Mouse (Mus musculus) adrenal gland, adult 2 months (tissue): Measurements from ENCODE around the gene Mff. TPM values are rescaled to one million over a fixed set of nuclear protein-coding genes. Genes with fewer than 3 reads are reported as not detected.
A peak's percentile ranks its signal among the peaks of the same experiment; 100 is the strongest.

ENCODE experiments used
- DNase-seq: peaks from one replicate; pipeline ENCODE4 v3.0.0; 2021
- long read RNA-seq: library from polyadenylated mRNA; stranded (forward); transcript quantifications from one replicate; pipeline ENCODE4 v2.0.0, GENCODE M21; 2021
- polyA plus RNA-seq: library from polyadenylated mRNA; depleted of rRNA; stranded (reverse); fragments of >200 nt; gene quantifications from 2 replicates; pipeline ENCODE4 v1.2.3, GENCODE M21; 2012; rRNA removed
- total RNA-seq, 2 experiments: library from RNA; stranded (reverse); gene quantifications; 2 replicates each; pipeline ENCODE4 v1.2.3; 2021

The Mff gene
- 100 to 1,000 TPM; 133 to 135 TPM for total RNA-seq
- 242 and 318 TPM in 2 replicates for polyA plus RNA-seq
- long read RNA-seq, transcript Mff-208 (8 exons, 1,645 nt) = major isoform, 21 of 90 reads
- long read RNA-seq, transcript Mff-201 (8 exons, 1,706 nt) = minor isoform, 8 of 90 reads
- long read RNA-seq, transcript Mff-202 (9 exons, 1,894 nt) = minor isoform, 14 of 90 reads
- long read RNA-seq, partial matches to known transcripts = 1 of 90 reads
- long read RNA-seq, other reads (novel, unspliced or antisense) = 46 of 90 reads

- peak; percentile 96 for DNase-seq
These were observed at the start of gene Mff for GRCm38 (mm10) chr1:82724339-82725025. Gene Mff (plus strand): TSS chr1:82724890.

- DNase-seq = no peak
These were observed 38.4 kb upstream of the Mff start for GRCm38 (mm10) chr1:82686328-82686727.

DNA sequence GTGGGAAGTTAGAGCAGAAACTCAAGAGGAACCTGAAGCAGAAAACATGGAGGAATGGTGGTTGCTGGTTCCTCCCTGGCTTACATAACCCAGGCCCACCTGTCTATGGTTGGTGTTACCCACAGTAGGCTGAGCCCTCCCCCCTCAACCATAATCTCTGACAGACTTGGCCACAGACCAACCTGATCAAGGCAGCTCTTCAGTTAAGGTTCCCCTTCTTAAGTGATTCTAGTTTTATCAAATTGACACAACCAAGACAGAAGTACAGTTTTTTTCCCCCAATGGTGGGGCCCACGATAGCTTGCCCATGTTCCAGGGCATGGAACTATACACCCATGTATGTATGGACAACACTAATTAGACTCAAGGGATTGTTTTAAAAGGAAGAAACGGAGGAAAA lies 37.8 kb upstream of the Mff start:
- no peak for DNase-seq

DNA sequence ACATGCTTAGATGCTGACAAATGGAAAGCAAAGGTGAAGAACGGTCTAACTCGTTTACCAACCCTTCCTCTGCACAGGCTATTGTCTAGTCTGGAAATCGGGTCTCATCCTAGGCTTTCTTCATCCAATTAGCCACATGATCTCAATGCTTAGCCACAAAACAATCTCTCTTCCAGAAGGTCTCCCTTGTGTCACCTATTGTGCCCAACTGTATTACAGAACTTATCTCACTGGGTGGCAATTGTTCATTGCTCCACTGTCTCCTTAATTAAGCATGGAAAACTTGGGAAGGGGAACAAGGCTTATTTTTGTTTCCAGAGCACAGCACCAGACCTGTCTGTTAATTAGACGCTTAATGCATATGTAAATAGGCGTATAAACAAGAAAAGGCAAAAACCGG lies 36.8 kb upstream of the Mff start:
- no peak for DNase-seq

DNA sequence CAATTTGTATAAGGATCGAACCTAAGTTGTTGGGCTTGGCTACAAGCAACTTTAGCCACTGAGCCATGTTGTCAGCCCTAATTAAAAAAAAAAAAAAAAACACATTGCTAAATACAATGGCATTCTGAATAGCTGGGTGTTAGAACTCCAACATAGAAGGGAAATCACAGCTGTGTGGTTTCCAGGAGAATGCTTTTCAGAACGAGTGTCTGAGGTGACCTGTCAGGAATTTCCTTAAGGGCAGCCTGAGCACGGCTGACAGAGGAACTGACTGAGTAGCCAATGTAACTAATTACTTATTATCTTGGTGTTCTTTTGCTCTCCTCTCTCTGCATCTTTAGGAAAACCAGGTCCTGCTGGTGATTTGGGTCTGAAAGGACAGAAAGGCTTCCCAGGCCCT lies 28.8 kb upstream of the Mff start:
- no peak for DNase-seq

GRCm38 (mm10) chr1:82717816-82718512 lies 6.7 kb upstream of the Mff start:
- DNase-seq = no peak

DNA sequence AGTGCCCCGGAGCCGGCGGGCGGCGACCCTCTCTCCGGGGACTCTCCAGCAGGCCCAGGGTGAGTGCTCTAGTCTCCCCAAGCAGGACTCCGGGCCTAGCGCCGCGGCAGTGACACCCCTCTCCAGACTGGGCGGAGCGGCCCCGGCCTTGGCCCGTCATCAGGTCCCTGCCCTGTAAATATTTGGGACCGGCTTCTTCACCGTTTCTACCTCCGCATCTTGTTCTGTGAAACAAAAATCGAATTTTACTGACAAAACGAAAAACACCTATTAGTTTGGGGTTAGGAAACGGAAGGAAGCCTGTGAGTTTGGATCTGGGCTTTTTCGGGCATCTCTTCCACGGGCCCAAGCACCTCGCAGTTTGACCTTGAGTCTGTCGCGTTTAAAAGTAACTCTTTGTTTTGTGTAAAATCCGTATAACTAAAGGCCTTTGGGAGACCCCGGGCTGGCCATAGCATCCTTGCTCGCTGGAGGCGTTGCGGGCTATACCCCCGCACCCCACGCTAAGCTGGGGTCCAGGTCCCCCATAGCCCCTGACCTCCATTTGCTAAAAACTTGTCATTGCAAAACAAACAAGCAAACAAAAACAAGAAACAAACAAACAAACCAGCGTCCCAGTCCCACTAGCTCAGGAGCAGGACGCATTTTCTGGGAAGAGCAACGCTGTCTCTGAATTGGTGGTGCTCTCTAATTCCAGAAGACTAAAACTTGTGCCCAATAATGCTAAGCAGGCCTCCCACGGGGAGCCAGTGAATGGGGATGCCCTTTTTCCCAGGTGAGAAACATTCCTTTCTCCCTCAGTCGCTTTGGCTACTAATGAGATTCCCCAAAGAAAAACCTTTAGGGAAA lies 560 bp downstream of the Mff start:
- DNase-seq = no peak

DNA sequence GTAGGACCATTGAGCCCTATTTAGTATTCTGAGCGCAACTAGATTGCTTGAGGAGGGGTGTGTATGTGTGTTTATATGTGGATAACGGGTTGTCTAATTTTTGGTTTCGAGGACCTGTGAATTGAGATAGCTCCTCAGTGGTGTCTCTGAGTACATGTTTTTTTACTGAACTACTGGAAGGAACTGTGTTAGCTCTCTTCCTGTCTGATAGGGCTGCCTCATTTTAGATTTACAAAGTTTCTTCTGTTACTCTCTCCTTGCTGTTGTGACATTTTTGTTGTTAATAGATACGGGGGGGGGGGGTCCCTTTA lies 1.1 kb downstream of the Mff start:
- no peak for DNase-seq

GRCm38 (mm10) chr1:82726482-82726881 lies 1.8 kb downstream of the Mff start:
- no peak for DNase-seq

DNA sequence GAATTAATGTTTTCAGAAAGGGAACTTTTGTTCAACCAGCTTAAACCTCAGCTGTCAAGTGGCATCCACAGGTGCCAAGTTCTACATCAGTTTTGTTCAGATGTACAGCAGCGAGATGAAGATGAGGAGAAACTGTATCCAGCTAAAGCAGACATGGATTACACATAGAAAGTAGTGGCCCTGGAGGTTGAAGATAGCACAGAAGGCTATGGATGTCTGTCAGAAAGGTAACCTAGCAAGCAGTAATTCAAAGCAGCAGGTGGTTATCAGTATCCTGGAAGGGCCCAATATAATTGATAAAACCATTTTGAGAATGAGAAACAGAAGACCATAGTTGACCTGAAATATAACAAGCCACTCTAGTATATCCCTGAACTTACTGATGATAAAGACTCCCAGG lies 8.7 kb downstream of the Mff start:
- DNase-seq = no peak

GRCm38 (mm10) chr1:82738066-82738465 lies 13.4 kb downstream of the Mff start:
- no peak for DNase-seq

DNA sequence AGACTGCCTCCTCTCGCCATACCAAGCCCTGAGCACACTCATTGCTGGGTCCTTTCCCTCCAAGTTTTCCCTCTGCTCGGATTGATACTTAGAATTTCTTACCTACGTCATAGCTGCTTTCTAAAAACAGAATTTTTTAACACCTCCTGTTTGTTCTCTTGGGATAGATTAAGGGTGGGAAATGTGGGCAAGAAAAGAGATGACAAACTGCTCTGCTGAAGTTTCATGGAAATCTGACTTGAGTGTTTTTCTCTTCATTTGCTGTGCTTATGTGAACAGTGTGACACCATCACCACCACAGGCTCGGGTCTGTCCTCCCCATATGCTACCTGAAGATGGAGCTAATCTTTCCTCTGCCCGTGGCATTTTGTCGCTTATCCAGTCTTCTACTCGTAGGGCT lies 16.8 kb downstream of the Mff start:
- no peak for DNase-seq

DNA sequence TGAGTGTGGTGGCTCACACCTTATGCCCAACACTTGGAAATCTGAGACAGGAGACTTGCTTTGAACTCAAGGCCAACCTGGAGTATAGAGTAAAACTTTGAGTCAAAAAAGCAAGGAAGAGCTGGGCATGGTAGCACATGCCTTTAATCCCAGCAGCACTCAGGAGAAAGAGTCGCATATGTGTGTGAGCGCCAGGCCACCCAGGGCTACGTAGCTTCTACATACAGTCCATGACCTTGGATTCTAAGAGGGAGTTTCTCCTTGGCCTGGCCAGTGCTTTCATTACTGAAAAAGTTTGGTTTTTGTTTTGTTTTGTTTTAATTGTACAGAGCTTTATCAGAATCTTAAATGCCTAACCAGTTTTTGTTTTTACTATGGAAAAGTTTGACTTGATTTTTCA lies 19.3 kb downstream of the Mff start:
- DNase-seq = peak; percentile 10

DNA sequence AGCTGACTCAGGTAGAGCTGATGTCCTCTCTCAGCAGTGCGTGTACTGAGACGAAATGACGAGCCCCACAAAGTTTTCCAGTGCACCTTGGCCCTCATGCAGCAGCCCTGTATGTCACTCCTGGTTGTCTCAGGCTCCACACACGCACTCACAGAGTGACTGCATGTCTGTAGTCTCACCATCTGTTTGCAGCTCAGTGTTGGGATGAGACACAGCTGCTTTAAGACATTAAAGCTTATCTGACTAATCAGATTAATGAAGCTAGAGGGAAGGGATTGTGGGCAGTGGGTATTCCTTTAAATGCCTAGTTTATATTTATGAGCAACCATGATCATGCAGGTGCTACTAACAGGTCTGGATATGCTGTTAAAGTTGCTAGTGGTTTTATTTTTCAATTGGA lies 21.7 kb downstream of the Mff start:
- no peak for DNase-seq

GRCm38 (mm10) chr1:82747714-82748452 lies 23.2 kb downstream of the Mff start:
- DNase-seq = no peak

GRCm38 (mm10) chr1:82759520-82759919 lies 34.8 kb downstream of the Mff start:
- no peak for DNase-seq

DNA sequence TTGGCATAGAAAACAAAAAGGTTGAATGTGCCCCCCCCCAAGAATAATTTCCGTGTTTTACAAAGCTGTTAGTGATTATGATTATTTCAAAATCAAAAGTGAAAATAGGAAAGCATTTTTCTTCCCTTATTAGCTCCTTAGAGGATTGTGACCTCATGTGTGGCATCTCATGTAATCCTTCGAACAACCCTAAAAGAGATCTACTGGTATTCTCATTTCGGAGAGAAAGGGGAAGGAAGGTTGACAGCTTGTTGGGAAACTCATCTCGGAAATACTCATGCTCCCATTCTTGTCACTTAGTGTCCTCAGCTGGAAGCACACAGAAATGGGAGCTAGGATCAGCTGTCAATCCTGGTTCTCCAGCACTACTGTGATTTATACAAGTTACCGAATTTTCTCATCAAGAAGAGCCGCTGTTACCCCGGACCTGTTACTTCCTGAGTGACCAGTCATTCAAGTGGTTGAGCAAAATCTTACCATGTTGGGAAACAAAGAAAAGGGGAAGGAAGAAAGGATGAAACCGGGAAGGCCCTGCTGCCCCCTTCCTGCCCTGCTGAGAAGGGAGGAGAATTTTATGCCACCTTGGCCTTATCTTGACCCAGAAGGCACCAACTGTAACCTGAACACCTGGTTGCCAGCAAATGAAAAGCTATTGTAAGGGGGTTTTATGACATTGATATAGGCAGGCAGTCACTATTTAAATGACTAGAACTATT lies 36.9 kb downstream of the Mff start:
- no peak for DNase-seq

DNA sequence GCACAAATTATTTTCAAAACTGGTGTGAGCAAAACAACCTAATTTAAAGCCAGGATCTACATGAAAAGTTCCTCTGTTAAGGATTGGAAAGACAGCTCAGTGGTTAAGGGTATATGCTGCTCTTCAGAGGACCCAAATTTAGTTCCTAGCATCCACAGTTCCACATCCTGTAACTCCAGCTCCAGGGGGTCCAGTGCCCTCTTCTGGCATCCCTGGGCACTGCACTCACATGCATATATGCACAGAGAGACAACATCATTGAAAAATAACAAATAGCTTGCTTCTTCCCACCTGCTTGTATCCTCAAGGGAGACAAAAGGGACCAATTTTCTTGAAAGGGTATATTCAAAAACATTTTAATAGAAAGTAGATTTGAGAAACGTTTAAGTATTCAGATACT lies 37.6 kb downstream of the Mff start:
- no peak for DNase-seq

GRCm38 (mm10) chr1:82766227-82766626 lies 41.5 kb downstream of the Mff start:
- no peak for DNase-seq

- no peak for DNase-seq
These were observed 42.0 kb downstream of the Mff start for GRCm38 (mm10) chr1:82766641-82767040.

DNA sequence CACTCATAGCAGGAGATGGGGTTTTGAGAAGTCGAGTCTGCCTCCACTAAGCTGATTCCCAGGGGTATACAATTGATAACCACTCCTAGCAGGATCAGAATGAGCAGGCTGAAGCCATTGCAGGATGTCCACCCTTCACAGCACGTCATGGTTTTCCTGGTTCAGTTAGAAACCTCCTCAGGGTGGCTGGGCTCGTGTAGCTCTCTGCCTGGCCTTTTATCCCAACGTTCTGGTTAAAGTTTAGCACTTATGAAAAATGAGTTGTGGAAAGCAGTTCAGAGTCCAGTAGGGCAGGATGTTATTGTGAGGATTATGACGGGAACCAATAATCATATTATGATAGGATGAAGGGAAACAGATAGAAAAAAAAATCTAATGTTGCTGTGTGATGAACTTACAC lies 43.6 kb downstream of the Mff start, which contains the start of gene Tm4sf20:
Tm4sf20 (minus strand) TSS at position 193 of the 400 bp plus-strand sequence.
- no peak for DNase-seq
